Mouse (Mus musculus) testis, postnatal 10 days (tissue): ENCODE results near the gene Cd209d.
"Not testable (repeated sequence)": the region's sequence is repeated elsewhere in the genome, so short reads cannot be mapped to it uniquely, and the experiment has no call there.

ENCODE experiments used
- DNase-seq: peaks from one replicate; pipeline ENCODE4 v3.0.0; 2021; ENCODE audit warnings: low spot score

The Cd209d gene

DNA sequence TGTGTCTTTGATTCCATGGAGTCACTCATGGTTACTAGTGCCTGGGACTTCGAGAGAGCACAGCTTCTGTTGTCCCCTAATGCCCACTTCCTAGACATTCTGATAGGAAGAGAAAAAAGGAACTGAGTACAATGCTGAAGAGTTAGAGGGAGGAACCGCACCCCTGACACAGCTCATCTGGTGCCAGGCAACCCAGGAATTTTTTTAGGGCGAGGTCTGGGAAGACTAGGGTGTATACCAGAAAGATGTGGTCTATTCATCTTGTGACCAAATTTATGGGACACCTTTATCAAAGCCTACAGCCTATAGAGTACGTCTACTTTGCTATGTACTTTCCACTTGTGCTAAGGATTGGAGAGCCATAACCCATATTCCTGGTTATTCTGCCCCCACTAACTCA is at the start of gene Cd209d:
Gene Cd209d, minus strand, starts transcription at position 101 of the 400 bp plus-strand sequence.
- no peak for DNase-seq

DNA sequence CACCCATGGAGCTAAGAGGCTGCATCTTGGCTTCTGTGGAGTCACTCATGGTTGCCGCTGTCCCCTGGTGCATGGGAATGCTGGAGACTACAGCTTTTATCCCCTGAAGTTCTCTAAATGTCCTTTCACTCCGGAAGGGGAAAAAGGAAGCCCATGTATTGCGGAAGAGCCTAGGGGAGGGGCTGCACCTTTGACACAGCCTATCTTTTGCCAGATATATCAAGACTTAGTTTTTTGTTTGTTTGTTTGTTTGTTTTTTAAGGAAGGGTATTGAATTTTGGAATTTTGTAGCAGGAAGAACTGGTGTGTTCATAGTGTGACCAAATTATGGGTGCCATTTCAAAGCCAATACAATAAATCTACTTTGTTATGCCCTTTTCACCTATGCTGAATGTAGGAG is 48.4 kb upstream of the Cd209d start, which contains the start of gene Cd209b:
Gene Cd209b, minus strand, starts transcription at position 101 of the 400 bp plus-strand sequence.
- DNase-seq: no peak

DNA sequence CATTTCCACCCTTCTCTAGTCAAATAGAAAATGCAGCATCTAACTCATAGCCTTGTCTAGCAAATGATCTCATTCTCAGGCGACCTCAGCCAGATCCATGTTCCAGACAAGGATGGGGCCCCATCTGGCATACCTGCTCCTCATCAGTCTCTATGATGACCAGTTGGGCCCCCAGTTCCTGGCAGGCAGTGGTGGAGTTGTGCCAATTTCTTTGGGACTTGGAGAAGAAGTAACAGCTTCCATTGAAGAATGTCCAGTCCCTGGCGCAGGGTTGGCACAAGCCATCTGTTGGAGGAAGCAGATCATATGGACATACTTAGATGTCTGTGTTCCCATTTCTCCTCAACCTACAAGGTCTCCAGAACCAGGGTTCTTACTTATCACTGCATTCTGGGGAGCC is 2.2 kb downstream of the Cd209d start:
- DNase-seq: no peak

DNA sequence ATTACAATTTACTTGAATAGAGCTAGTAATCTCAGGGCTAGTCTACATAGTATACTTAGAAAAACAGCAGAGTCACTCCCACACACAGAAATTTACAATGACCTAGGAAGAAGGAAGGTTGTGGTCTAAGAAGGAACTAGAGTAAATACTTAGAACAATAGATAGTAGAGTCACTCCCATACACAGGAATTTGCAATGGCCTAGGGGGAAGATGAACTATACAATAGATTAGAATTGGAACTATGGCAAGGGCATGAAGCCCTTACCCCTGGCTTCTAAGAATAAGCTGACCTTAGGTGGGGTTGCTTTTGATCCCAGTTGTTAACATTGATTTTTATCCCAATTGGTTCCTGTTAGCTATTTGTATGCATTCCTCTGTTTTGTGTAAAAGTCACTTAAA is 15.6 kb downstream of the Cd209d start:
- DNase-seq: not testable (repeated sequence)

DNA sequence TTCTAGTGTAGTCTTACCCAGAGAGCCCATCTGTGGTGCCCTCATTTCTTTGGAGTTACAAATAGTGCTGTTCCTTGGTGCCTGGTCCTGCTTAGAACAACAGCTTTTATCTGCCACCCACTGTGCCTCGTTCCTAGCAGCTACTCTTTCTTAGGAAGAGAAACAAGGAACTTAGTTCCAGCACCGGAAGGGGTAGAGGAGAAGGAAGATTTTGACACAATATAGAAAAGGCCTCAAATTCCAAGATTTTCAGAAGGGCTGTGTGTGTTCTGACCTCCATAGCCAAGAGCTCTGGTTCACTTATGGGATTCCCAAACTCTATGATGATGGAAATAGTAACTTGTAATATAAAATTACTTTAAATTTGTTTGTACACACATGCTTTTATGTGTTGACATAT is 24.1 kb downstream of the Cd209d start, which contains the start of gene Cd209e:
Gene Cd209e, minus strand, starts transcription at position 101 of the 400 bp plus-strand sequence.
- no peak for DNase-seq
